Mouse (Mus musculus): ENCODE measurements at regions not wholly inside any gene's neighbourhood (a gene's known extent, or its start where the extent isn't known, plus 50 kb on each side); places are given as distances from the start of the nearest gene placed in this dataset.
"Not testable (repeated sequence)": the region's sequence is repeated elsewhere in the genome, so short reads cannot be mapped to it uniquely, and the experiment has no call there.

DNA sequence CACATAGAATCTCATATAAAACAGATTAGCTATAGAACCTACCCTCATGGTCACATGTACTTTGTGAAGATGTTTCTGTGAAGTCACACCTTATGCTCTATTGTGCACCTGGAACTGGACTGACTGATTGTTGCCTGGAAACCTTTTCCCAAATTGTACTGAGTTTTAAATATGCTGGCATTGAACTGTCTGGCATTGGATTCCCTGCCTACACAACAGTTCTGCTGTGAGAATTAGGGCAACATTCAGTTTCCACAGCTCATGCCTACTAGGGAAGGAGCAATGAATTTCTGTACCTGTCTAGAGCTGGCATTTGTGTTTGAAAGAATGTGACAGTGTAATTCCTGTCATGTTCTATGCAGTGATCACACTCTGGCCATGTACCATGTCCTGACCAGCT, 60.4 kb upstream of the Poc5 start:
- Histone ChIP-seq H3K4me3 (ENCODE audit: low read depth, low read length) (no peak overlapping the region), H3K4me2 (ENCODE audit: low read depth) (no peak overlapping the region), H3K9me3 (ENCODE audit: low read length) (no peaks in the 10 kb centered on the region), H3K27me3 (ENCODE audit: insufficient read depth, low read length) (no peaks in the 10 kb centered on the region), H3K9ac (no peak overlapping the region), H3K4me1 (ENCODE audit: insufficient read depth) (no peaks in the 10 kb centered on the region), H3K36me3 (ENCODE audit: insufficient read depth) (no peaks in the 10 kb centered on the region), H3K27ac (ENCODE audit: low read depth, low read length) (no peak overlapping the region)
- DNase-seq (no peak), ATAC-seq (no peak)
- no peak for TF ChIP-seq CTCF (IDR thresholded peaks at IDR 0.05; ENCODE audit: low read depth)

DNA sequence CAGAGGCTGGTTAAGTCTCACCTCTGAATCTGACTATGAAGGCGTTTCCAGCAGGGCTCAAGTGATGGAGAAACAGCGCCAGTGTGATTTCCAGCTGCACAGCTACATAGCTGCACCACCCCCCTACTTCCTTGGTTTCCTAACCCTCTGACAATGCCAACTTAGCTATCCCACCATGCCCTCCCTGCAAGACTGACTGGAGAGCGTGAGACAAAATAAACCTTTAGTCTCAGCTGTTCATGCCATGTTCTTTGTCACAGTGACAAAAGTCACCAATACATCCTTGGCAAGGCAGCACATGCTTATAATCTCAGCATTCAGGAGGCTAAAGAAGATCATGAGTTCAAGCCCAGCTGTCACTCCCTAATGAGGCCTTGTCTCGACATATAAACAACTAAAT, 63.5 kb upstream of the Poc5 start:
- Histone ChIP-seq H3K9ac (no peak overlapping the region), H3K4me3 (ENCODE audit: low read depth, low read length) (no peak overlapping the region), H3K27ac (ENCODE audit: low read depth, low read length) (no peak overlapping the region), H3K27me3 (ENCODE audit: insufficient read depth, low read length) (no peaks in the 10 kb centered on the region), H3K9me3 (ENCODE audit: low read length) (no peaks in the 10 kb centered on the region), H3K36me3 (ENCODE audit: insufficient read depth) (no peaks in the 10 kb centered on the region), H3K4me1 (ENCODE audit: insufficient read depth) (no peaks in the 10 kb centered on the region), H3K4me2 (ENCODE audit: low read depth) (no peak overlapping the region)
- no peak for TF ChIP-seq CTCF (IDR thresholded peaks at IDR 0.05; ENCODE audit: low read depth)
- DNase-seq (no peak), ATAC-seq (peak; percentile 66; the same call in 1 of the 2 replicates)
- 27% methylated on average over 4 of the region's 4 CpGs for whole genome bisulfite sequencing

DNA sequence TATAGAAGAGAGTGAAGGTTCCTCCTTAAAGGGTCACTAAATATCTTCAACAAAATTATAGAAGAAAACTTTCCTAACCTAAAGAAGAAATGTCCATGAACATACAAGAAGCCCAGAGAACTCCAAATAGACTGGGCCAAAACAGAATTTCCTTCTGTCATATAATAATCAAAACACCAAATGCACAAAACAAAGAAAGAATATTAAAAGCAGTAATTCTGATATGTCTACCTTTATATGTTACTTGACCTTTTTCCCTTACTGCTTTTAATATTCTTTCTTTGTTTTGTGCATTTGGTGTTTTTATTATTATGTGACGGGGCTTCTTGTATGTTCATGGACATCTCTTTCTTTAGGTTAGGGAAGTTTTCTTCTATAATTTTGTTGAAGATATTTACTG, 70.9 kb upstream of the Poc5 start:
- H3K9me3 ChIP-seq (ENCODE audit: low read length); DNase-seq; H3K9ac ChIP-seq; H3K4me1 ChIP-seq (ENCODE audit: insufficient read depth); ATAC-seq; H3K27me3 ChIP-seq (ENCODE audit: insufficient read depth, low read length); H3K27ac ChIP-seq (ENCODE audit: low read depth, low read length); H3K36me3 ChIP-seq (ENCODE audit: insufficient read depth); H3K4me2 ChIP-seq (ENCODE audit: low read depth); H3K4me3 ChIP-seq (ENCODE audit: low read depth, low read length): not testable (repeated sequence)
- WGBS, result 90% methylated on average over 1 of the region's 1 CpGs

DNA sequence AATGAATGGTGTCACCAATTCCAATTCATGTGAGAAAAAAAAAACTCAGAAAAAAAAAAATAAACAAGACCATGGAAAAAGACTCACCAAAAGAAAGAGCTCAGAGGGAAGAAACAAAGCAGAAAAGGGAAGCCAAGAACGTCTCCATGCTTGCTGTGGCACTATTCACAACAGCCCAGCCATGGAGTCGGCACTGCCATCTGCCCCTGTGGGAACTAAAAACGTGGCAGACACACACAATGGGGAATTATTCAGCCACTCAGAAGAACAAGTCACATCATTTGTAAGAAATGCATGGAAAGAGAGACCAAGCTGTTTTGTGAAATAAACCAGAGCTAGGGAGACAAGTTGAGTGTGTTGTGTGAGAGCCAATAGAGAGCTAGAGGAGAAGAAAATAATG, 74.9 kb upstream of the Poc5 start:
- no peaks in the 10 kb centered on the region for H3K9me3 ChIP-seq (ENCODE audit: low read length)
- 12% methylated on average over 3 of the region's 3 CpGs for WGBS
- DNase-seq (peak; percentile 50), ATAC-seq (peak; percentile 88)
- no peaks in the 10 kb centered on the region for H3K36me3 ChIP-seq (ENCODE audit: insufficient read depth)
- H3K27me3 ChIP-seq (ENCODE audit: insufficient read depth, low read length), result no peaks in the 10 kb centered on the region
- H3K27ac ChIP-seq (ENCODE audit: low read depth, low read length), result no peak overlapping the region
- H3K4me3 ChIP-seq (ENCODE audit: low read depth, low read length), result no peak overlapping the region
- H3K9ac ChIP-seq, result no peak overlapping the region
- no peak overlapping the region for H3K4me2 ChIP-seq (ENCODE audit: low read depth)
- no peak for TF ChIP-seq CTCF (IDR thresholded peaks at IDR 0.05; ENCODE audit: low read depth)
- no peaks in the 10 kb centered on the region for H3K4me1 ChIP-seq (ENCODE audit: insufficient read depth)

DNA sequence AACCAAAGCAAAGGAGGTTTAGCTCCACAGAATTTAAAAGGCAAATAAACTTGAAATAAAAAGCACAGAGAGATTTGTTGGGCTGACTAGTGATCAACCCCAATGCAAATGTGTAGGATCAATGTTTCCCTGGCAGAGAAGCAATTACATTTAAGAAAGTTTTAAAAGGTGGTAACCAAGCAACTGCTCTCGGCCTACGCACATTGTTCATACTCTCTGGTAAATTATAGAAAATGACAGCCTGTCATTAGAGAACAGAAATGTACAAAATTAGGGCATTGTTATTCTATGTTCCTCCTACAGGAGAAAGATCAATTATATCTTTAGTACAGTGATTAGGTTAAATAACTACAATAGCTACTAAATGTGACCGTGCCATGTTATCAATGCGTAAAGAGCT, 85.6 kb upstream of the Poc5 start:
- Histone ChIP-seq H3K4me1 (ENCODE audit: insufficient read depth) (no peaks in the 10 kb centered on the region), H3K4me3 (ENCODE audit: low read depth, low read length) (no peak overlapping the region), H3K27ac (ENCODE audit: low read depth, low read length) (no peak overlapping the region), H3K27me3 (ENCODE audit: insufficient read depth, low read length) (no peaks in the 10 kb centered on the region), H3K36me3 (ENCODE audit: insufficient read depth) (no peaks in the 10 kb centered on the region), H3K9me3 (ENCODE audit: low read length) (no peaks in the 10 kb centered on the region), H3K9ac (no peak overlapping the region), H3K4me2 (ENCODE audit: low read depth) (no peak overlapping the region)
- 65% methylated on average over 4 of the region's 4 CpGs for WGBS
- DNase-seq (no peak), ATAC-seq (peak; percentile 79; the same call in 1 of the 2 replicates)
- no peak for TF ChIP-seq CTCF (IDR thresholded peaks at IDR 0.05; ENCODE audit: low read depth)

DNA sequence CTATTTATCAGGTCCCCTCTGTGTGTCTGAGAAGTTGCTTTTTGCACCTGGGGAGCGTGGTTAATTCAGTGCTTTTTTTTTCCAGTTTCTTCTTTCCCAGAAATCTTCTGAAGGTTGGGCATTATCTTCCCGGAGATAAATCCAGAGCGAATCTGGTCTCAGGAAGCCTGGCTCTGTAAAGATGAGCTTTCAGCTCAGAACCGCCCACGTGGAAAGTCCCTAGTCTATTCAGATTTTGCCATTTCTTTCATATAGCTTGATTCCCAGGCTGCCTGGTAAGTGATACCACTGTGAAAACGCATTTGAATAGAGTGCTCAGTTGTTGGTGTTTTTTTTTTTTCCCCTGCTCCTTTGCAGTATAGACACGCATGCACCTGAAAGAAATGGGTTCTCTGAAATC, 100.3 kb upstream of the Poc5 start:
- H3K4me1 ChIP-seq (ENCODE audit: insufficient read depth), result no peaks in the 10 kb centered on the region
- no peak for DNase-seq

DNA sequence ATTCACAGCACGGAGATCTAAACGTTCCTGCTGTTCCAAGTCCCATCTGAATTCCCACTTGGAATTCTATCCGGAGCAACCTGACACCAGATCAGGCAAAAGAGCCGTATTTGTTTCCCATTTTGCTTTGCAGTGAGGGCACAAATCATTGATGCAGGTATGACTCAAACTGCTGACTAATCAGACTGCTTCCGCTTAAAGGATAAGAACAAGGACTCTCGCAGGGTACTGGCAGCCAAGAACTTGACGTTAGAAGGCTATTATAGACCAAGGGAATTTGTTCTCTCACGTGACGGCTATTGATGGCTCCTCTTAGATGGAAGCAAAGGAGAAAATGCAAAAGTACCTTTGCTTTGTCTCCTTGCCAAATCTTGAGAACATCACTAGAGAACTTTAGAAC, 118.1 kb upstream of the Poc5 start:
- no peaks in the 10 kb centered on the region for H3K27me3 ChIP-seq (ENCODE audit: insufficient read depth, low read length)
- no peak for ATAC-seq
- no peak for TF ChIP-seq CTCF (IDR thresholded peaks at IDR 0.05; ENCODE audit: low read depth)
- H3K36me3 ChIP-seq (ENCODE audit: insufficient read depth), result no peaks in the 10 kb centered on the region
- DNase-seq, result no peak
- 61% methylated on average over 9 of the region's 9 CpGs for WGBS
- no peaks in the 10 kb centered on the region for H3K9me3 ChIP-seq (ENCODE audit: low read length)
- H3K9ac ChIP-seq, result no peak overlapping the region
- no peak overlapping the region for H3K4me3 ChIP-seq (ENCODE audit: low read depth, low read length)
- no peaks in the 10 kb centered on the region for H3K4me1 ChIP-seq (ENCODE audit: insufficient read depth)
- H3K27ac ChIP-seq (ENCODE audit: low read depth, low read length), result no peak overlapping the region
- no peak overlapping the region for H3K4me2 ChIP-seq (ENCODE audit: low read depth)

More for the DNA sequence above, 100.3 kb upstream of the Poc5 start:
- Histone ChIP-seq H3K36me3 (ENCODE audit: insufficient read depth) (no peaks in the 10 kb centered on the region), H3K9me3 (ENCODE audit: low read length) (no peaks in the 10 kb centered on the region), H3K9ac (no peak overlapping the region), H3K27me3 (ENCODE audit: insufficient read depth, low read length) (no peaks in the 10 kb centered on the region), H3K27ac (ENCODE audit: low read depth, low read length) (no peak overlapping the region), H3K4me2 (ENCODE audit: low read depth) (no peak overlapping the region), H3K4me3 (ENCODE audit: low read depth, low read length) (no peak overlapping the region)
- 33% methylated on average over 7 of the region's 7 CpGs for WGBS
- no peak for ATAC-seq
- TF ChIP-seq CTCF (IDR thresholded peaks at IDR 0.05; ENCODE audit: low read depth), result no peak

DNA sequence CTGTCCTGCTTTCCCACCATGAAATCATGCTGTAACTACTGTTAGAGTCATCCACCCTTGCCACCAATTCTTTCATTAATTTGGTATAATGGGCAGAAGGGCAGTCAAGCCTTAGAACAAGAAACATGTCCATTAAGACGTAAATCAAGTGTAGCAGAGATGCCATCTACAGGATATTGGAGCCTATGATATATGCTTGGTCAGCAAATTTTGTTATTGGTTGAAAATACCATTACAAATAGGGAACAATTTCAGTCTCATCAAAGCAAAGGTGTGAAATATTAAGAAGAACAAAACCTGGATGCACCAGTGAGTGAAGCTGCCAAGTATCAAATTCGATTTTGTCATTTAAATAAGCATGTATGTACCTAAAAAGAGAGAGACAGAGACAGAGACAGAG, 123.6 kb upstream of the Sv2c start:
- TF ChIP-seq CTCF (IDR thresholded peaks at IDR 0.05; ENCODE audit: low read depth), result no peak
- ATAC-seq, result no peak

More for the DNA sequence above, 123.6 kb upstream of the Sv2c start:
- Histone ChIP-seq H3K4me1 (ENCODE audit: insufficient read depth) (no peaks in the 10 kb centered on the region), H3K36me3 (ENCODE audit: insufficient read depth) (no peaks in the 10 kb centered on the region), H3K9me3 (ENCODE audit: low read length) (no peaks in the 10 kb centered on the region), H3K27me3 (ENCODE audit: insufficient read depth, low read length) (no peaks in the 10 kb centered on the region), H3K4me2 (ENCODE audit: low read depth) (no peak overlapping the region), H3K27ac (ENCODE audit: low read depth, low read length) (no peak overlapping the region), H3K4me3 (ENCODE audit: low read depth, low read length) (no peak overlapping the region), H3K9ac (no peak overlapping the region)
- 74% methylated on average over 2 of the region's 2 CpGs for WGBS
- no peak for DNase-seq

All from forebrain, postnatal 0 days (tissue).